Comparison of ENCODE assay signal across 8 mouse cellular contexts in the genomic region with DNA sequence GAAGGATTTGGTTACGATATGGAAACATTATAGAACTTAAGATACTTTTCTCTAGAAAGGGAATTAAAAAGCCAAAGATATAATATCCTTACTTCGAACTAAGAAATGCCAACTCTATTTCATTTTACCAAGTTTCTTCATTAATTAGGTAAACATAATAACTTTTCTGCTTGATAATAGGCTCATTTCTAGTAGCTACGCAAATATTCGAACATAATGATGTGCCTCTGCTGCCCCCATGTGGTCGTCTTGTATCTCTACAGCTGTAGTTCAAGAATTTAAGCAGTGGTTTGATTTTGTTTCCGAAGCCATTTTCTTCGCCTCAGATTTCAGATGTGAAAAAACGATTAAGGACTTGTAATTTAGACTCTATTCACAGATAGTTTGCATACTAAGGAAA. TPM values are rescaled to one million over a fixed set of nuclear protein-coding genes. Genes with fewer than 3 reads are reported as not detected.
DNase-seq lines count a peak whose midpoint lies in the region; ATAC-seq lines count a peak whose summit lies in the region.

No protein-coding gene starts in this region.

- ATAC-seq in forebrain, embryonic 15.5 days (replicated peaks): 0 out of 2 replicates have a peak, but pooled peaks have one; percentile 43
- ATAC-seq in intestine, embryonic 15.5 days: peak; percentile 67
- ATAC-seq in limb, embryonic 15.5 days (ENCODE audit: insufficient number of reproducible peaks, low FRiP score, low TSS enrichment, low read depth): no peak

- no peak overlapping the region for H3K27ac ChIP-seq in forebrain, embryonic 15.5 days (replicated peaks)
- H3K27ac ChIP-seq in intestine, embryonic 15.5 days: peak overlapping the region; percentile 60; the same call in 1 of the 2 replicates
- H3K27ac ChIP-seq in limb, embryonic 15.5 days: peak overlapping the region; percentile 87

- H3K9me3 ChIP-seq in forebrain, embryonic 15.5 days: no peaks in the 10 kb centered on the region
- no peaks in the 10 kb centered on the region for H3K9me3 ChIP-seq in intestine, embryonic 15.5 days
- H3K9me3 ChIP-seq in limb, embryonic 15.5 days: no peaks in the 10 kb centered on the region

- no peak overlapping the region for H3K4me3 ChIP-seq in forebrain, embryonic 15.5 days
- H3K4me3 ChIP-seq in intestine, embryonic 15.5 days (replicated peaks): no peak overlapping the region
- H3K4me3 ChIP-seq in limb, embryonic 15.5 days: no peak overlapping the region

- H3K36me3 ChIP-seq in forebrain, embryonic 15.5 days: no peaks in the 10 kb centered on the region
- H3K36me3 ChIP-seq in intestine, embryonic 15.5 days: no peaks in the 10 kb centered on the region
- no peaks in the 10 kb centered on the region for H3K36me3 ChIP-seq in limb, embryonic 15.5 days

- no peaks in the 10 kb centered on the region for H3K27me3 ChIP-seq in forebrain, embryonic 15.5 days
- no peaks in the 10 kb centered on the region for H3K27me3 ChIP-seq in intestine, embryonic 15.5 days (replicated peaks)
- H3K27me3 ChIP-seq in limb, embryonic 15.5 days: no peaks in the 10 kb centered on the region

- H3K4me1 ChIP-seq in forebrain, embryonic 15.5 days: no peaks in the 10 kb centered on the region
- H3K4me1 ChIP-seq in intestine, embryonic 15.5 days (replicated peaks): 0 out of 2 replicates have a peak, but pooled peaks cover 2% of the 10 kb centered on the region
- peaks cover 26% of the 10 kb centered on the region for H3K4me1 ChIP-seq in limb, embryonic 15.5 days

- peak; percentile 13 for DNase-seq in 3134 (ENCODE audit: extremely low read depth, insufficient read length, low spot score)
- DNase-seq in CD4-positive, CD25-positive, alpha-beta regulatory T cell, adult 2 months (ENCODE audit: low read depth, low spot score): peak; percentile 72
- peak; percentile 37 for DNase-seq in c-Kit-negative CD71-positive TER-119-positive erythroid progenitor cells, embryonic 14.5 days (ENCODE audit: low read depth, low spot score)
- DNase-seq in ovary, postnatal 14 days (ENCODE audit: low spot score): peak; percentile 66
- DNase-seq in urinary bladder, postnatal 36 days (ENCODE audit: low spot score in 2 of 2): peak; percentile 62 to 75

- no peak overlapping the region for H3K9ac ChIP-seq in forebrain, embryonic 15.5 days (replicated peaks)
- no peak overlapping the region for H3K9ac ChIP-seq in intestine, embryonic 15.5 days
- H3K9ac ChIP-seq in limb, embryonic 15.5 days: no peak overlapping the region

- H3K4me2 ChIP-seq in forebrain, embryonic 15.5 days (replicated peaks): no peak overlapping the region
- peak overlapping the region; percentile 31; the same call in 1 of the 2 replicates for H3K4me2 ChIP-seq in intestine, embryonic 15.5 days (replicated peaks)
- H3K4me2 ChIP-seq in limb, embryonic 15.5 days: no peak overlapping the region

- WGBS in forebrain, embryonic 15.5 days: 26% methylated on average over 8 of the region's 8 CpGs
- WGBS in intestine, embryonic 15.5 days: 20% methylated on average over 8 of the region's 8 CpGs
- WGBS in limb, embryonic 15.5 days: 8% methylated on average over 8 of the region's 8 CpGs

RNA-seq across cellular contexts. Expression of gene Wdr75, which starts 28.8 kb away (rescaled TPM):
- 59.4 and 59.5 TPM in 2 replicates for polyA plus RNA-seq in forebrain, embryonic 15.5 days (2015; fragmentation: Nextera tagmentation; extraction: Ambion mirVana)
- polyA plus RNA-seq in intestine, embryonic 15.5 days (2015; fragmentation: Nextera tagmentation; extraction: Ambion mirVana): 60.8 and 69.4 TPM in 2 replicates
- 65.1 and 65.5 TPM in 2 replicates for polyA plus RNA-seq in limb, embryonic 15.5 days (2015; fragmentation: Nextera tagmentation; extraction: Ambion mirVana)

Comparison
In these comparisons a context has a peak if more than half of its experiments do, and no peak if none do; other contexts are left out.
1. DNase-seq: peak in every context shown above with its lines; median percentile 72 in CD4-positive, CD25-positive, alpha-beta regulatory T cell, adult 2 months; 68 in urinary bladder, postnatal 36 days; 66 in ovary, postnatal 14 days; 37 in c-Kit-negative CD71-positive TER-119-positive erythroid progenitor cells, embryonic 14.5 days; 13 in 3134.